Mouse (Mus musculus): ENCODE measurements around the gene Vps35.

DNA sequence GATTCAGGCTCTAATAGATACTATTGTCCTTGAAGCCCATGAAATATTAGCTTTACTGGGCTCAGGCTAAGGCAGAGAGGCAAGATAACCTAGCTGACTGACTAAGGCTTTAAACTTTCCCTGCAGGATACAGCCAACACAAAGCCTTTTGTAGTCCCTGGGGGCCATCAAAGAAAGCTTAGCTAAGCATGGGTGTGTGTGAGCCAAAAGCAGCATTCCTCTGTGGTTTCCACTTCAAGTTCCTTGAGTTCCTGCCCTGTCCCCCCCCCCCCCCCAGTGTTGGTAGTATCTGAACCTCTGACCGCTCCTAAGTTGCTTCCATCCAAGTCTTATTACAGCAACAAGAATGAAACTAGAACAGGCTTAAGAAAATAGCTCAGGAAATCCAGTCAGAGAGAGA lies 29.9 kb upstream of the Vps35 start:
- no peak for TF ChIP-seq CTCF (IDR thresholded peaks at IDR 0.05; ENCODE audit: extremely low read depth, insufficient read length, insufficient replicate concordance, low read depth, low read length)
- no peak for TF ChIP-seq POLR2A (IDR thresholded peaks at IDR 0.05; ENCODE audit: low read depth, low read length)
